Mouse (Mus musculus): ENCODE measurements around the gene Fem1a. TPM values are rescaled to one million over a fixed set of nuclear protein-coding genes. Genes with fewer than 3 reads are reported as not detected.

Fem1a gene
- polyA plus RNA-seq, 1 experiment: 22.9 TPM

GRCm38 (mm10) chr17:56303847-56304586 lies 47.4 kb downstream of the Fem1a start:
- WGBS: under 1% methylated on average over 68 of the region's 68 CpGs
- Histone ChIP-seq H3K27ac (ENCODE audit: insufficient read depth, low read depth, low read length) (peak overlapping the region; percentile 31; the same call in 1 of the 2 replicates), H3K4me3 (ENCODE audit: low read depth, low read length) (peak overlapping the region; percentile 82), H3K4me1 (ENCODE audit: control insufficient read depth, insufficient read depth, insufficient read length, low read length) (peaks cover 22% of the 10 kb centered on the region), H3K27me3 (ENCODE audit: control insufficient read depth, insufficient read depth, low read length) (no peaks in the 10 kb centered on the region), H3K36me3 (ENCODE audit: control insufficient read depth, insufficient read depth, low read length) (no peaks in the 10 kb centered on the region)
- TF ChIP-seq POLR2A (IDR thresholded peaks at IDR 0.05; ENCODE audit: low read depth, low read length): no peak

GRCm38 (mm10) chr17:56304718-56305117 lies 48.1 kb downstream of the Fem1a start:
- H3K27ac ChIP-seq (ENCODE audit: insufficient read depth, low read depth, low read length): no peak overlapping the region
- peaks cover 22% of the 10 kb centered on the region for H3K4me1 ChIP-seq (ENCODE audit: control insufficient read depth, insufficient read depth, insufficient read length, low read length)
- TF ChIP-seq POLR2A (IDR thresholded peaks at IDR 0.05; ENCODE audit: low read depth, low read length) (no peak), CTCF (IDR thresholded peaks at IDR 0.05; ENCODE audit: extremely low read depth, insufficient read length, insufficient replicate concordance, low read depth, low read length) (no peak)
- peak overlapping the region; percentile 82 for H3K4me3 ChIP-seq (ENCODE audit: low read depth, low read length)
- H3K36me3 ChIP-seq (ENCODE audit: control insufficient read depth, insufficient read depth, low read length): no peaks in the 10 kb centered on the region
- H3K27me3 ChIP-seq (ENCODE audit: control insufficient read depth, insufficient read depth, low read length): no peaks in the 10 kb centered on the region
- 8% methylated on average over 11 of the region's 11 CpGs for WGBS

- TF ChIP-seq POLR2A (IDR thresholded peaks at IDR 0.05; ENCODE audit: low read depth, low read length): no peak
- TF ChIP-seq CTCF (IDR thresholded peaks at IDR 0.05; ENCODE audit: extremely low read depth, insufficient read length, insufficient replicate concordance, low read depth, low read length): no peak
- Histone ChIP-seq H3K4me1 (ENCODE audit: control insufficient read depth, insufficient read depth, insufficient read length, low read length) (peaks cover 22% of the 10 kb centered on the region), H3K36me3 (ENCODE audit: control insufficient read depth, insufficient read depth, low read length) (no peaks in the 10 kb centered on the region), H3K27ac (ENCODE audit: insufficient read depth, low read depth, low read length) (no peak overlapping the region), H3K27me3 (ENCODE audit: control insufficient read depth, insufficient read depth, low read length) (no peaks in the 10 kb centered on the region), H3K4me3 (ENCODE audit: low read depth, low read length) (peak overlapping the region; percentile 82)
- WGBS: 30% methylated on average over 9 of the region's 9 CpGs
Observed at GRCm38 (mm10) chr17:56305156-56305555, 48.5 kb downstream of the Fem1a start.

- no peak overlapping the region for H3K4me3 ChIP-seq (ENCODE audit: low read depth, low read length)
- no peaks in the 10 kb centered on the region for H3K27me3 ChIP-seq (ENCODE audit: control insufficient read depth, insufficient read depth, low read length)
- H3K27ac ChIP-seq (ENCODE audit: insufficient read depth, low read depth, low read length): no peak overlapping the region
- TF ChIP-seq CTCF (IDR thresholded peaks at IDR 0.05; ENCODE audit: extremely low read depth, insufficient read length, insufficient replicate concordance, low read depth, low read length) (peak; percentile 50; the same call in 1 of the 2 replicates), POLR2A (IDR thresholded peaks at IDR 0.05; ENCODE audit: low read depth, low read length) (no peak)
- peaks cover 22% of the 10 kb centered on the region for H3K4me1 ChIP-seq (ENCODE audit: control insufficient read depth, insufficient read depth, insufficient read length, low read length)
- WGBS: 50% methylated on average over 8 of the region's 8 CpGs
- H3K36me3 ChIP-seq (ENCODE audit: control insufficient read depth, insufficient read depth, low read length): no peaks in the 10 kb centered on the region
Observed at GRCm38 (mm10) chr17:56305826-56306225, 49.2 kb downstream of the Fem1a start.

- no peak overlapping the region for H3K4me3 ChIP-seq (ENCODE audit: low read depth, low read length)
- peaks cover 16% of the 10 kb centered on the region for H3K4me1 ChIP-seq (ENCODE audit: control insufficient read depth, insufficient read depth, insufficient read length, low read length)
- no peak overlapping the region for H3K27ac ChIP-seq (ENCODE audit: insufficient read depth, low read depth, low read length)
- H3K27me3 ChIP-seq (ENCODE audit: control insufficient read depth, insufficient read depth, low read length): no peaks in the 10 kb centered on the region
- 53% methylated on average over 6 of the region's 6 CpGs for WGBS
- H3K36me3 ChIP-seq (ENCODE audit: control insufficient read depth, insufficient read depth, low read length): peaks cover 6% of the 10 kb centered on the region; the same call in 1 of the 2 replicates
- TF ChIP-seq CTCF (IDR thresholded peaks at IDR 0.05; ENCODE audit: extremely low read depth, insufficient read length, insufficient replicate concordance, low read depth, low read length) (no peak), POLR2A (IDR thresholded peaks at IDR 0.05; ENCODE audit: low read depth, low read length) (no peak)
Observed at GRCm38 (mm10) chr17:56308088-56308487, 51.5 kb downstream of the Fem1a start.

GRCm38 (mm10) chr17:56309191-56309945 lies 52.8 kb downstream of the Fem1a start:
- Histone ChIP-seq H3K27me3 (ENCODE audit: control insufficient read depth, insufficient read depth, low read length) (no peaks in the 10 kb centered on the region), H3K36me3 (ENCODE audit: control insufficient read depth, insufficient read depth, low read length) (peaks cover 7% of the 10 kb centered on the region; the same call in 1 of the 2 replicates), H3K4me1 (ENCODE audit: control insufficient read depth, insufficient read depth, insufficient read length, low read length) (peaks cover 10% of the 10 kb centered on the region), H3K4me3 (ENCODE audit: low read depth, low read length) (no peak overlapping the region), H3K27ac (ENCODE audit: insufficient read depth, low read depth, low read length) (no peak overlapping the region)
- TF ChIP-seq POLR2A (IDR thresholded peaks at IDR 0.05; ENCODE audit: low read depth, low read length) (no peak), CTCF (IDR thresholded peaks at IDR 0.05; ENCODE audit: extremely low read depth, insufficient read length, insufficient replicate concordance, low read depth, low read length) (no peak)
- 87% methylated on average over 15 of the region's 15 CpGs for WGBS

Other genes with a start within 250 kb of the Fem1a start
- 41.8 and 78.2 TPM in 2 replicates for gene Sh3gl1, start 220.2 kb upstream of the Fem1a start, polyA plus RNA-seq (2012; rRNA removed)
- gene Chaf1a, start 216.4 kb upstream of the Fem1a start, polyA plus RNA-seq (2012; rRNA removed): 1.9 and 4.1 TPM in 2 replicates
- gene Ubxn6, start 181.8 kb upstream of the Fem1a start, polyA plus RNA-seq (2012; rRNA removed): 27.4 and 57.1 TPM in 2 replicates
- gene Hdgfl2, start 177.2 kb upstream of the Fem1a start, polyA plus RNA-seq (2012; rRNA removed): 23.1 and 24.2 TPM in 2 replicates
- gene Plin4, start 147.0 kb upstream of the Fem1a start, polyA plus RNA-seq (2012; rRNA removed): 6.2 and 8.9 TPM in 2 replicates
- 0.04 and 0.05 TPM in 2 replicates for gene Plin5, start 139.2 kb upstream of the Fem1a start, polyA plus RNA-seq (2012; rRNA removed)
- gene Lrg1, start 134.8 kb upstream of the Fem1a start, polyA plus RNA-seq (2012; rRNA removed): 10.6 and 28.7 TPM in 2 replicates
- 6.4 and 12.2 TPM in 2 replicates for gene Sema6b, start 116.5 kb upstream of the Fem1a start, polyA plus RNA-seq (2012; rRNA removed)
- 4.2 and 10.3 TPM in 2 replicates for gene Tnfaip8l1, start 94.3 kb upstream of the Fem1a start, polyA plus RNA-seq (2012; rRNA removed)
- 82.7 and 86.4 TPM in 2 replicates for gene Mydgf, start 72.9 kb upstream of the Fem1a start, polyA plus RNA-seq (2012; rRNA removed)
- 27.4 and 39.4 TPM in 2 replicates for gene Dpp9, start 37.9 kb upstream of the Fem1a start, polyA plus RNA-seq (2012; rRNA removed)
- gene Ticam1, start 20.0 kb downstream of the Fem1a start, polyA plus RNA-seq (2012; rRNA removed): 39.7 and 96.6 TPM in 2 replicates
- gene Plin3, start 36.1 kb downstream of the Fem1a start, polyA plus RNA-seq (2012; rRNA removed): 137 and 299 TPM in 2 replicates
- gene Arrdc5, start 43.5 kb downstream of the Fem1a start, polyA plus RNA-seq (2012; rRNA removed): not detected in 2 replicates
- 7.6 and 16.3 TPM in 2 replicates for gene Uhrf1, start 46.5 kb downstream of the Fem1a start, polyA plus RNA-seq (2012; rRNA removed)
- gene Kdm4b, start 69.3 kb downstream of the Fem1a start, polyA plus RNA-seq (2012; rRNA removed): 20.5 and 38.3 TPM in 2 replicates
- gene Ptprs, start 219.7 kb downstream of the Fem1a start, polyA plus RNA-seq (2012; rRNA removed): 42.5 and 54.1 TPM in 2 replicates